Mouse (Mus musculus): ENCODE measurements around the gene Trpm8. TPM values are rescaled to one million over a fixed set of nuclear protein-coding genes. Genes with fewer than 3 reads are reported as not detected.
A peak's percentile ranks its signal among the peaks of the same experiment; 100 is the strongest.

The Trpm8 gene
- polyA plus RNA-seq, 1 experiment from 2014 or later, result not detected

- Histone ChIP-seq H3K36me3 (ENCODE audit: insufficient read depth) (no peaks in the 10 kb centered on the region), H3K27me3 (ENCODE audit: insufficient read depth, low read length) (no peaks in the 10 kb centered on the region), H3K4me1 (ENCODE audit: insufficient read depth) (no peaks in the 10 kb centered on the region), H3K9ac (no peak overlapping the region), H3K4me3 (ENCODE audit: low read depth, low read length) (no peak overlapping the region), H3K27ac (ENCODE audit: low read depth) (no peak overlapping the region), H3K4me2 (no peak overlapping the region), H3K9me3 (ENCODE audit: low read depth, low read length) (no peaks in the 10 kb centered on the region)
- ATAC-seq (ENCODE audit: insufficient read depth) (no peak), DNase-seq (peak; percentile 45)
- no peak for TF ChIP-seq CTCF (IDR thresholded peaks at IDR 0.05; ENCODE audit: low read depth)
- WGBS, result 72% methylated on average over 3 of the region's 3 CpGs
Measured at GRCm38 (mm10) chr1:88342615-88343014, 65.2 kb downstream of the Trpm8 start.

GRCm38 (mm10) chr1:88345580-88345979 is 68.1 kb downstream of the Trpm8 start:
- no peaks in the 10 kb centered on the region for H3K4me1 ChIP-seq (ENCODE audit: insufficient read depth)
- no peak for TF ChIP-seq CTCF (IDR thresholded peaks at IDR 0.05; ENCODE audit: low read depth)
- WGBS, result 29% methylated on average over 3 of the region's 3 CpGs
- no peak overlapping the region for H3K9ac ChIP-seq
- no peak overlapping the region for H3K4me3 ChIP-seq (ENCODE audit: low read depth, low read length)
- no peak for DNase-seq
- ATAC-seq (ENCODE audit: insufficient read depth), result no peak
- no peak overlapping the region for H3K27ac ChIP-seq (ENCODE audit: low read depth)
- H3K27me3 ChIP-seq (ENCODE audit: insufficient read depth, low read length), result no peaks in the 10 kb centered on the region
- no peaks in the 10 kb centered on the region for H3K36me3 ChIP-seq (ENCODE audit: insufficient read depth)
- H3K9me3 ChIP-seq (ENCODE audit: low read depth, low read length), result no peaks in the 10 kb centered on the region
- H3K4me2 ChIP-seq, result no peak overlapping the region

- Histone ChIP-seq H3K27me3 (ENCODE audit: insufficient read depth, low read length) (no peaks in the 10 kb centered on the region), H3K4me3 (ENCODE audit: low read depth, low read length) (no peak overlapping the region), H3K4me1 (ENCODE audit: insufficient read depth) (no peaks in the 10 kb centered on the region), H3K4me2 (no peak overlapping the region), H3K9me3 (ENCODE audit: low read depth, low read length) (no peaks in the 10 kb centered on the region), H3K36me3 (ENCODE audit: insufficient read depth) (no peaks in the 10 kb centered on the region), H3K27ac (ENCODE audit: low read depth) (no peak overlapping the region), H3K9ac (no peak overlapping the region)
- ATAC-seq (ENCODE audit: insufficient read depth), result no peak
- DNase-seq, result no peak
- no peak for TF ChIP-seq CTCF (IDR thresholded peaks at IDR 0.05; ENCODE audit: low read depth)
- 75% methylated on average over 5 of the region's 5 CpGs for WGBS
Measured at GRCm38 (mm10) chr1:88348496-88349005, 71.1 kb downstream of the Trpm8 start.

- DNase-seq (no peak), ATAC-seq (ENCODE audit: insufficient read depth) (no peak)
- Histone ChIP-seq H3K4me3 (ENCODE audit: low read depth, low read length) (no peak overlapping the region), H3K9ac (no peak overlapping the region), H3K4me1 (ENCODE audit: insufficient read depth) (no peaks in the 10 kb centered on the region), H3K27me3 (ENCODE audit: insufficient read depth, low read length) (no peaks in the 10 kb centered on the region), H3K36me3 (ENCODE audit: insufficient read depth) (no peaks in the 10 kb centered on the region), H3K27ac (ENCODE audit: low read depth) (no peak overlapping the region), H3K9me3 (ENCODE audit: low read depth, low read length) (no peaks in the 10 kb centered on the region), H3K4me2 (no peak overlapping the region)
- 73% methylated on average over 9 of the region's 9 CpGs for WGBS
- TF ChIP-seq CTCF (IDR thresholded peaks at IDR 0.05; ENCODE audit: low read depth), result no peak
Measured at GRCm38 (mm10) chr1:88350761-88351160, 73.3 kb downstream of the Trpm8 start.

GRCm38 (mm10) chr1:88355025-88355424 is 77.6 kb downstream of the Trpm8 start:
- Histone ChIP-seq H3K4me2 (no peak overlapping the region), H3K27ac (ENCODE audit: low read depth) (no peak overlapping the region), H3K4me3 (ENCODE audit: low read depth, low read length) (no peak overlapping the region), H3K4me1 (ENCODE audit: insufficient read depth) (no peaks in the 10 kb centered on the region), H3K36me3 (ENCODE audit: insufficient read depth) (no peaks in the 10 kb centered on the region), H3K27me3 (ENCODE audit: insufficient read depth, low read length) (no peaks in the 10 kb centered on the region), H3K9ac (no peak overlapping the region), H3K9me3 (ENCODE audit: low read depth, low read length) (no peaks in the 10 kb centered on the region)
- DNase-seq, result no peak
- no peak for TF ChIP-seq CTCF (IDR thresholded peaks at IDR 0.05; ENCODE audit: low read depth)
- WGBS, result 89% methylated on average over 12 of the region's 12 CpGs
- ATAC-seq (ENCODE audit: insufficient read depth), result no peak

- H3K27ac ChIP-seq (ENCODE audit: low read depth), result no peak overlapping the region
- no peaks in the 10 kb centered on the region for H3K36me3 ChIP-seq (ENCODE audit: insufficient read depth)
- H3K9ac ChIP-seq, result no peak overlapping the region
- TF ChIP-seq CTCF (IDR thresholded peaks at IDR 0.05; ENCODE audit: low read depth), result no peak
- DNase-seq (no peak), ATAC-seq (ENCODE audit: insufficient read depth) (no peak)
- no peaks in the 10 kb centered on the region for H3K4me1 ChIP-seq (ENCODE audit: insufficient read depth)
- no peak overlapping the region for H3K4me2 ChIP-seq
- no peaks in the 10 kb centered on the region for H3K27me3 ChIP-seq (ENCODE audit: insufficient read depth, low read length)
- H3K9me3 ChIP-seq (ENCODE audit: low read depth, low read length), result no peaks in the 10 kb centered on the region
- H3K4me3 ChIP-seq (ENCODE audit: low read depth, low read length), result no peak overlapping the region
- 88% methylated on average over 3 of the region's 3 CpGs for WGBS
Measured at GRCm38 (mm10) chr1:88355681-88356080, 78.2 kb downstream of the Trpm8 start.

- Histone ChIP-seq H3K4me2 (no peak overlapping the region), H3K4me3 (ENCODE audit: low read depth, low read length) (no peak overlapping the region), H3K4me1 (ENCODE audit: insufficient read depth) (no peaks in the 10 kb centered on the region), H3K9ac (no peak overlapping the region), H3K9me3 (ENCODE audit: low read depth, low read length) (no peaks in the 10 kb centered on the region), H3K27me3 (ENCODE audit: insufficient read depth, low read length) (no peaks in the 10 kb centered on the region), H3K27ac (ENCODE audit: low read depth) (no peak overlapping the region), H3K36me3 (ENCODE audit: insufficient read depth) (no peaks in the 10 kb centered on the region)
- 80% methylated on average over 6 of the region's 6 CpGs for WGBS
- ATAC-seq (ENCODE audit: insufficient read depth) (no peak), DNase-seq (no peak)
- TF ChIP-seq CTCF (IDR thresholded peaks at IDR 0.05; ENCODE audit: low read depth), result no peak
Measured at GRCm38 (mm10) chr1:88356616-88357015, 79.2 kb downstream of the Trpm8 start.

Measured in lung, embryonic 14.5 days (tissue).